Mouse (Mus musculus): Measurements from ENCODE around the gene Cox6a1.

DNA sequence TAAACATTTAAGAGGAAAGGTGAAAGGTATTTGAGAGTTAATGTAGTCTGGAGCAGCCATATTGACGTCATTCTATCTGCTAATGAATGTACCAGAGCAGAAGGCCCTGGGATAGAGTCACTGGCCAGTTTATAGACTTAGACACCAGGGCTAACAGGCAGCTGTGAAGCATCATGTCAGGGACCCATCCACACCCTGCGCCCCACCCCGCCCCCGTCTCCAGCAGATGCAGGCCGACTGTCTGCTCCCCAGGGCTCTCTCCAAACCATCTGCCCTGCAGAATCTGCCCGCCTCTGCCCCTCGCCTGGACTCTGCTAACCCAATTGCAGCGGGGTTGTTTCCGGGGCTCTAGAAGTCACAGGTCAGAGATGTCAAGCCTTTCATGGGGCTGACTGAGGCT, 23.0 kb upstream of the Cox6a1 start:
- TF ChIP-seq USF1 (IDR thresholded peaks at IDR 0.05; ENCODE audit: low read depth): no peak
- TF ChIP-seq POLR2A (IDR thresholded peaks at IDR 0.05; ENCODE audit: insufficient read length, low read depth): no peak
- TF ChIP-seq TCF12 (IDR thresholded peaks at IDR 0.05; ENCODE audit: insufficient read depth, poor library complexity, severe bottlenecking): no peak
- no peak for TF ChIP-seq POLR2AphosphoS2 (IDR thresholded peaks at IDR 0.05; ENCODE audit: insufficient read length, low read depth)
- TF ChIP-seq CEBPB (IDR thresholded peaks at IDR 0.05; ENCODE audit: insufficient read depth, poor library complexity, severe bottlenecking): no peak
- TF ChIP-seq SRF (IDR thresholded peaks at IDR 0.05; ENCODE audit: control insufficient read depth, insufficient read length, low read depth): no peak
